20 mouse cellular contexts compared by ENCODE assay signal in genomic region chr4:103005190-103005945, GRCm38 (mm10). TPM values are rescaled to one million over a fixed set of nuclear protein-coding genes. Genes with fewer than 3 reads are reported as not detected.
DNase-seq lines count a peak whose midpoint lies in the region; ATAC-seq lines count a peak whose summit lies in the region.
"Had no signal": no experiment of that assay in that cellular context is flagged by ENCODE, and none has a peak within 500 bp of the region (broad histone marks: within the 10 kb centered on the region; RNA-seq: fewer than 3 reads in every experiment).

No protein-coding gene starts in this region.

- peak; percentile 26 for DNase-seq in retina, postnatal 1 day
- DNase-seq in retina, embryonic 14.5 days (ENCODE audit: low spot score), result no peak
- DNase-seq in embryonic facial prominence, embryonic 10.5 days (ENCODE audit: low spot score), result peak; percentile 56
- no peak for DNase-seq in limb, embryonic 10.5 days (ENCODE audit: low spot score)
- DNase-seq in left cerebral cortex, postnatal 4 days, result no peak
- DNase-seq: cerebellum, adult 11 months; gastrocnemius, postnatal 25 days; kidney, adult 8-10 months; kidney, postnatal 4 days; right cerebral cortex, postnatal 25 days had no signal

- H3K36me3 ChIP-seq in embryonic facial prominence, embryonic 10.5 days (replicated peaks), result no peaks in the 10 kb centered on the region
- H3K36me3 ChIP-seq in limb, embryonic 10.5 days, result no peaks in the 10 kb centered on the region
- no peaks in the 10 kb centered on the region for H3K36me3 ChIP-seq in neural tube, embryonic 14.5 days (ENCODE audit: control insufficient read depth, insufficient read depth, low read length)
- H3K36me3 ChIP-seq in forebrain, embryonic 15.5 days, result no peaks in the 10 kb centered on the region
- H3K36me3 ChIP-seq: heart, embryonic 12.5 days; liver, embryonic 15.5 days; midbrain, embryonic 13.5 days had no signal

- no peak overlapping the region for H3K4me2 ChIP-seq in neural tube, embryonic 14.5 days (ENCODE audit: low read depth, low read length)
- no peak overlapping the region for H3K4me2 ChIP-seq in forebrain, embryonic 15.5 days (replicated peaks)
- H3K4me2 ChIP-seq: heart, embryonic 12.5 days; liver, embryonic 15.5 days; midbrain, embryonic 13.5 days had no signal

- H3K9me3 ChIP-seq in embryonic facial prominence, embryonic 10.5 days, result no peaks in the 10 kb centered on the region
- H3K9me3 ChIP-seq in limb, embryonic 10.5 days (replicated peaks), result no peaks in the 10 kb centered on the region
- H3K9me3 ChIP-seq in neural tube, embryonic 14.5 days (ENCODE audit: control insufficient read depth, low read length), result no peaks in the 10 kb centered on the region
- no peaks in the 10 kb centered on the region for H3K9me3 ChIP-seq in forebrain, embryonic 15.5 days
- H3K9me3 ChIP-seq: heart, embryonic 12.5 days; liver, embryonic 15.5 days; midbrain, embryonic 13.5 days had no signal

- peaks cover 22% of the 10 kb centered on the region for H3K4me1 ChIP-seq in embryonic facial prominence, embryonic 10.5 days
- peaks cover 32% of the 10 kb centered on the region for H3K4me1 ChIP-seq in limb, embryonic 10.5 days
- peaks cover 7% of the 10 kb centered on the region; the same call in 1 of the 2 replicates for H3K4me1 ChIP-seq in neural tube, embryonic 14.5 days (ENCODE audit: control insufficient read depth, insufficient read depth, low read length)
- peaks cover 9% of the 10 kb centered on the region; the same call in 1 of the 2 replicates for H3K4me1 ChIP-seq in forebrain, embryonic 15.5 days

- no peaks in the 10 kb centered on the region for H3K27me3 ChIP-seq in embryonic facial prominence, embryonic 10.5 days (replicated peaks; ENCODE audit: low read depth, poor library complexity, severe bottlenecking)
- no peaks in the 10 kb centered on the region for H3K27me3 ChIP-seq in limb, embryonic 10.5 days (ENCODE audit: low read depth, poor library complexity, severe bottlenecking)
- H3K27me3 ChIP-seq in neural tube, embryonic 14.5 days (ENCODE audit: control insufficient read depth, insufficient read depth, low read length), result no peaks in the 10 kb centered on the region
- H3K27me3 ChIP-seq in forebrain, embryonic 15.5 days, result no peaks in the 10 kb centered on the region
- H3K27me3 ChIP-seq: heart, embryonic 12.5 days; liver, embryonic 15.5 days; midbrain, embryonic 13.5 days had no signal

- 37% methylated on average over 15 of the region's 15 CpGs for WGBS in embryonic facial prominence, embryonic 10.5 days
- WGBS in limb, embryonic 10.5 days, result 22% methylated on average over 15 of the region's 15 CpGs
- WGBS in neural tube, embryonic 14.5 days, result 35% methylated on average over 15 of the region's 15 CpGs
- WGBS in forebrain, embryonic 15.5 days, result 77% methylated on average over 15 of the region's 15 CpGs

- H3K4me3 ChIP-seq in embryonic facial prominence, embryonic 10.5 days, result no peak overlapping the region
- no peak overlapping the region for H3K4me3 ChIP-seq in limb, embryonic 10.5 days
- H3K4me3 ChIP-seq in neural tube, embryonic 14.5 days (ENCODE audit: low read depth, low read length), result no peak overlapping the region
- no peak overlapping the region for H3K4me3 ChIP-seq in forebrain, embryonic 15.5 days
- H3K4me3 ChIP-seq: heart, embryonic 12.5 days; left cerebral cortex, adult 2 months; liver, embryonic 15.5 days; midbrain, embryonic 13.5 days had no signal

- peak; percentile 68 for ATAC-seq in neural tube, embryonic 14.5 days (ENCODE audit: low read depth)
- no peak for ATAC-seq in activated CD4-positive, CD25-positive, alpha-beta regulatory T cell, adult 4 months
- no peak for ATAC-seq in forebrain, embryonic 15.5 days (replicated peaks)
- ATAC-seq: forebrain, embryonic 14.5 days had no signal

- peak overlapping the region; percentile 83 for H3K27ac ChIP-seq in embryonic facial prominence, embryonic 10.5 days (replicated peaks)
- H3K27ac ChIP-seq in limb, embryonic 10.5 days, result peak overlapping the region; percentile 89
- H3K27ac ChIP-seq in neural tube, embryonic 14.5 days (ENCODE audit: low read depth, low read length), result peak overlapping the region; percentile 49; the same call in 1 of the 2 replicates
- H3K27ac ChIP-seq in forebrain, embryonic 15.5 days (replicated peaks), result no peak overlapping the region
- H3K27ac ChIP-seq: left cerebral cortex, adult 2 months; liver, embryonic 15.5 days; midbrain, embryonic 13.5 days had no signal

- no peak overlapping the region for H3K9ac ChIP-seq in neural tube, embryonic 14.5 days (replicated peaks; ENCODE audit: low read depth, low read length)
- H3K9ac ChIP-seq in forebrain, embryonic 15.5 days (replicated peaks), result no peak overlapping the region
- H3K9ac ChIP-seq: heart, embryonic 12.5 days; liver, embryonic 15.5 days; midbrain, embryonic 13.5 days had no signal

- intact Hi-C loops in left cerebral cortex, postnatal 4 days (cut with DNase I), result no loop called here

RNA-seq across cellular contexts. Expression of gene Insl5, which starts 21.3 kb away (rescaled TPM):
- 0.30 TPM in 1 of 2 replicates, not detected in the other for polyA plus RNA-seq in embryonic facial prominence, embryonic 10.5 days (2016; fragmentation: Nextera tagmentation; extraction: Ambion mirVana)
- polyA plus RNA-seq in limb, embryonic 10.5 days (2016; fragmentation: Nextera tagmentation; extraction: Ambion mirVana), result not detected in 2 replicates
- polyA plus RNA-seq in neural tube, embryonic 14.5 days (2014; fragmentation: Nextera tagmentation; extraction: Ambion mirVana), result 0.31 TPM in 1 of 2 replicates, not detected in the other
- not detected for total RNA-seq in left cerebral cortex, postnatal 4 days (2021)
- not detected for polyA plus RNA-seq in activated CD4-positive, CD25-positive, alpha-beta regulatory T cell, adult 4 months (2017; shearing (Covaris generic))
- polyA plus RNA-seq in forebrain, embryonic 15.5 days (2015; fragmentation: Nextera tagmentation; extraction: Ambion mirVana), result not detected in 2 replicates
- total RNA-seq: common myeloid progenitor, adult 5-6 weeks; gastrocnemius, postnatal 25 days; hematopoietic stem cell, adult 5-6 weeks had no signal
- polyA plus RNA-seq: forebrain, embryonic 14.5 days; heart, embryonic 12.5 days; liver, embryonic 15.5 days had no signal

RNA-seq across cellular contexts. Expression of gene Tctex1d1, which starts 27.0 kb away (rescaled TPM):
- polyA plus RNA-seq in embryonic facial prominence, embryonic 10.5 days (2016; fragmentation: Nextera tagmentation; extraction: Ambion mirVana), result 0.91 and 0.97 TPM in 2 replicates
- polyA plus RNA-seq in limb, embryonic 10.5 days (2016; fragmentation: Nextera tagmentation; extraction: Ambion mirVana), result 0.10 and 0.25 TPM in 2 replicates
- 1.7 and 3.8 TPM in 2 replicates for polyA plus RNA-seq in neural tube, embryonic 14.5 days (2014; fragmentation: Nextera tagmentation; extraction: Ambion mirVana)
- total RNA-seq in left cerebral cortex, postnatal 4 days (2021), result 1 to 10 TPM; 1.0 to 1.4 TPM
- under 1 TPM in 1 of 2 experiments, not detected in 1; 0.89 TPM for polyA plus RNA-seq in activated CD4-positive, CD25-positive, alpha-beta regulatory T cell, adult 4 months (2017; shearing (Covaris generic))
- polyA plus RNA-seq in forebrain, embryonic 15.5 days (2015; fragmentation: Nextera tagmentation; extraction: Ambion mirVana), result 0.34 and 1.1 TPM in 2 replicates
- total RNA-seq: gastrocnemius, postnatal 25 days; hematopoietic stem cell, adult 5-6 weeks had no signal
- polyA plus RNA-seq: heart, embryonic 12.5 days had no signal

Comparison
In these comparisons a context has a peak if more than half of its experiments do, and no peak if none do; other contexts are left out.
1. DNase-seq: peak in retina, postnatal 1 day (single experiment) and embryonic facial prominence, embryonic 10.5 days (single experiment); none in retina, embryonic 14.5 days (single experiment), limb, embryonic 10.5 days (single experiment) and left cerebral cortex, postnatal 4 days (single experiment).